Mouse (Mus musculus): ENCODE results near the gene Lrfn4. TPM values are rescaled to one million over a fixed set of nuclear protein-coding genes. Genes with fewer than 3 reads are reported as not detected.

Gene Lrfn4
- polyA plus RNA-seq, 1 experiment, result 2.7 TPM

GRCm38 (mm10) chr19:4569356-4570236 is 45.9 kb downstream of the Lrfn4 start:
- Histone ChIP-seq H3K4me1 (ENCODE audit: control insufficient read depth, insufficient read depth, low read length) (0 out of 2 replicates have a peak, but pooled peaks cover 1% of the 10 kb centered on the region), H3K4me3 (replicated peaks; ENCODE audit: control insufficient read depth, low read depth, low read length) (no peak overlapping the region), H3K27ac (ENCODE audit: control insufficient read depth, insufficient read depth, low read depth, low read length, poor library complexity) (peak overlapping the region; percentile 23; the same call in 1 of the 2 replicates)
- WGBS, result 80% methylated on average over 17 of the region's 17 CpGs
- TF ChIP-seq CTCF (IDR thresholded peaks at IDR 0.05; ENCODE audit: control insufficient read depth, insufficient read depth, low read length) (no peak), POLR2A (IDR thresholded peaks at IDR 0.05; ENCODE audit: borderline replicate concordance, control insufficient read depth, low read depth, low read length) (no peak)

- H3K4me1 ChIP-seq (ENCODE audit: control insufficient read depth, insufficient read depth, low read length), result 0 out of 2 replicates have a peak, but pooled peaks cover 1% of the 10 kb centered on the region
- H3K4me3 ChIP-seq (replicated peaks; ENCODE audit: control insufficient read depth, low read depth, low read length), result no peak overlapping the region
- TF ChIP-seq CTCF (IDR thresholded peaks at IDR 0.05; ENCODE audit: control insufficient read depth, insufficient read depth, low read length) (no peak), POLR2A (IDR thresholded peaks at IDR 0.05; ENCODE audit: borderline replicate concordance, control insufficient read depth, low read depth, low read length) (peak; percentile 35; the same call in 1 of the 2 replicates)
- peak overlapping the region; percentile 23; the same call in 1 of the 2 replicates for H3K27ac ChIP-seq (ENCODE audit: control insufficient read depth, insufficient read depth, low read depth, low read length, poor library complexity)
- 63% methylated on average over 4 of the region's 4 CpGs for WGBS
These were observed 46.6 kb downstream of the Lrfn4 start for GRCm38 (mm10) chr19:4568832-4569231.

- H3K27ac ChIP-seq (ENCODE audit: control insufficient read depth, insufficient read depth, low read depth, low read length, poor library complexity), result no peak overlapping the region
- peaks cover 1% of the 10 kb centered on the region; the same call in 1 of the 2 replicates for H3K4me1 ChIP-seq (ENCODE audit: control insufficient read depth, insufficient read depth, low read length)
- H3K4me3 ChIP-seq (replicated peaks; ENCODE audit: control insufficient read depth, low read depth, low read length), result no peak overlapping the region
- 16% methylated on average over 2 of the region's 2 CpGs for WGBS
- TF ChIP-seq POLR2A (IDR thresholded peaks at IDR 0.05; ENCODE audit: borderline replicate concordance, control insufficient read depth, low read depth, low read length) (no peak), CTCF (IDR thresholded peaks at IDR 0.05; ENCODE audit: control insufficient read depth, insufficient read depth, low read length) (no peak)
These were observed 47.8 kb downstream of the Lrfn4 start for GRCm38 (mm10) chr19:4567665-4568064.

- no peak for TF ChIP-seq POLR2A (IDR thresholded peaks at IDR 0.05; ENCODE audit: borderline replicate concordance, control insufficient read depth, low read depth, low read length)
- TF ChIP-seq CTCF (IDR thresholded peaks at IDR 0.05; ENCODE audit: control insufficient read depth, insufficient read depth, low read length), result no peak
- 75% methylated on average over 2 of the region's 2 CpGs for WGBS
- H3K27ac ChIP-seq (ENCODE audit: control insufficient read depth, insufficient read depth, low read depth, low read length, poor library complexity), result peak overlapping the region; percentile 54
- peaks cover 1% of the 10 kb centered on the region; the same call in 1 of the 2 replicates for H3K4me1 ChIP-seq (ENCODE audit: control insufficient read depth, insufficient read depth, low read length)
- no peak overlapping the region for H3K4me3 ChIP-seq (replicated peaks; ENCODE audit: control insufficient read depth, low read depth, low read length)
These were observed 48.6 kb downstream of the Lrfn4 start for GRCm38 (mm10) chr19:4566880-4567279.

- 92% methylated on average over 5 of the region's 5 CpGs for WGBS
- Histone ChIP-seq H3K4me1 (ENCODE audit: control insufficient read depth, insufficient read depth, low read length) (peaks cover 1% of the 10 kb centered on the region; the same call in 1 of the 2 replicates), H3K4me3 (replicated peaks; ENCODE audit: control insufficient read depth, low read depth, low read length) (no peak overlapping the region), H3K27ac (ENCODE audit: control insufficient read depth, insufficient read depth, low read depth, low read length, poor library complexity) (no peak overlapping the region)
- TF ChIP-seq POLR2A (IDR thresholded peaks at IDR 0.05; ENCODE audit: borderline replicate concordance, control insufficient read depth, low read depth, low read length), result no peak
- no peak for TF ChIP-seq CTCF (IDR thresholded peaks at IDR 0.05; ENCODE audit: control insufficient read depth, insufficient read depth, low read length)
These were observed 49.8 kb downstream of the Lrfn4 start for GRCm38 (mm10) chr19:4565678-4566077.

Other genes starting within 250 kb of the Lrfn4 start
- gene Kdm2a, start 217.4 kb downstream of the Lrfn4 start, polyA plus RNA-seq (2011; ENCODE audit: insufficient read depth, insufficient read length, low replicate concordance, missing spikeins), result 29.2 and 38.9 TPM in 2 replicates
- gene Rhod, start 176.2 kb downstream of the Lrfn4 start, polyA plus RNA-seq (2011; ENCODE audit: insufficient read depth, insufficient read length, low replicate concordance, missing spikeins), result 0.86 and 1.3 TPM in 2 replicates
- gene Syt12, start 138.2 kb downstream of the Lrfn4 start, polyA plus RNA-seq (2011; ENCODE audit: insufficient read depth, insufficient read length, low replicate concordance, missing spikeins), result not detected in 2 replicates
- gene 2010003K11Rik, start 117.1 kb downstream of the Lrfn4 start, polyA plus RNA-seq (2011; ENCODE audit: insufficient read depth, insufficient read length, low replicate concordance, missing spikeins), result not detected in 2 replicates
- gene Pcx, start 105.2 kb downstream of the Lrfn4 start, polyA plus RNA-seq (2011; ENCODE audit: insufficient read depth, insufficient read length, low replicate concordance, missing spikeins), result 6.6 and 8.7 TPM in 2 replicates
- gene Rce1, start 10.0 kb upstream of the Lrfn4 start, polyA plus RNA-seq (2011; ENCODE audit: insufficient read depth, insufficient read length, low replicate concordance, missing spikeins), result 18.8 and 26.2 TPM in 2 replicates
- gene Gm960, start 83.0 kb upstream of the Lrfn4 start, polyA plus RNA-seq (2011; ENCODE audit: insufficient read depth, insufficient read length, low replicate concordance, missing spikeins), result not detected in 2 replicates
- gene Sptbn2, start 95.5 kb upstream of the Lrfn4 start, polyA plus RNA-seq (2011; ENCODE audit: insufficient read depth, insufficient read length, low replicate concordance, missing spikeins), result 0.34 and 0.77 TPM in 2 replicates
- 6.6 and 8.3 TPM in 2 replicates for gene Rbm4b, start 140.8 kb upstream of the Lrfn4 start, polyA plus RNA-seq (2011; ENCODE audit: insufficient read depth, insufficient read length, low replicate concordance, missing spikeins)
- 19.9 and 30.3 TPM in 2 replicates for gene Rbm4, start 178.2 kb upstream of the Lrfn4 start, polyA plus RNA-seq (2011; ENCODE audit: insufficient read depth, insufficient read length, low replicate concordance, missing spikeins)
- 16.2 and 40.7 TPM in 2 replicates for gene Gm21992, start 195.9 kb upstream of the Lrfn4 start, polyA plus RNA-seq (2011; ENCODE audit: insufficient read depth, insufficient read length, low replicate concordance, missing spikeins)
- gene Rbm14, start 196.0 kb upstream of the Lrfn4 start, polyA plus RNA-seq (2011; ENCODE audit: insufficient read depth, insufficient read length, low replicate concordance, missing spikeins), result 28.4 and 38.2 TPM in 2 replicates
- gene Ccs, start 223.7 kb upstream of the Lrfn4 start, polyA plus RNA-seq (2011; ENCODE audit: insufficient read depth, insufficient read length, low replicate concordance, missing spikeins), result 77.4 and 91.7 TPM in 2 replicates
- gene Ccdc87, start 223.7 kb upstream of the Lrfn4 start, polyA plus RNA-seq (2011; ENCODE audit: insufficient read depth, insufficient read length, low replicate concordance, missing spikeins), result not detected in 2 replicates
- 19.4 and 22.2 TPM in 2 replicates for gene Ctsf, start 239.5 kb upstream of the Lrfn4 start, polyA plus RNA-seq (2011; ENCODE audit: insufficient read depth, insufficient read length, low replicate concordance, missing spikeins)